ENCODE assay signal across 16 mouse cellular contexts in genomic region chr13:93355279-93355587, GRCm38 (mm10). TPM values are rescaled to one million over a fixed set of nuclear protein-coding genes. Genes with fewer than 3 reads are reported as not detected.
DNase-seq lines count a peak whose midpoint lies in the region; ATAC-seq and TF ChIP-seq lines count a peak whose summit lies in the region.
"Had no signal": no experiment of that assay in that cellular context is flagged by ENCODE, and none has a peak within 500 bp of the region (broad histone marks: within the 10 kb centered on the region; RNA-seq: fewer than 3 reads in every experiment).

No protein-coding gene starts in this region.

- intact Hi-C loops in gastrocnemius, postnatal 14 days (cut with DNase I; ENCODE audit: low total_unique reads): no loop called here

- no peak overlapping the region for H3K4me3 ChIP-seq in kidney, embryonic 16.5 days (ENCODE audit: low read length)
- H3K4me3 ChIP-seq in kidney, embryonic 14.5 days (ENCODE audit: low read length): no peak overlapping the region
- H3K4me3 ChIP-seq in MEL (ENCODE audit: control insufficient read depth in 1 of 2, insufficient read depth in 1 of 2, low read depth in 2 of 2, low read length in 2 of 2): no peak overlapping the region
- H3K4me3 ChIP-seq: forebrain, embryonic 12.5 days; heart, embryonic 13.5 days; hindbrain, embryonic 15.5 days had no signal

- DNase-seq in 3134 (ENCODE audit: extremely low read depth, insufficient read length, low spot score) (peak; percentile 2), MEL (ENCODE audit: low read depth, low spot score) (no peak)
- no peak for DNase-seq in right cerebral cortex, postnatal 4 days
- DNase-seq in ovary, postnatal 10 days (ENCODE audit: low spot score): no peak
- no peak for DNase-seq in gastrocnemius, postnatal 14 days
- DNase-seq: adrenal gland, postnatal 10 days; cerebellum, adult 11 months; gastrocnemius, postnatal 10 days; kidney, adult 8-10 months; lung, adult 18-20 months had no signal

- TF ChIP-seq EP300 in MEL (IDR thresholded peaks at IDR 0.05; ENCODE audit: low read depth in 1 of 2, low read length in 2 of 2): no peak

- 0 out of 2 replicates have a peak, but pooled peaks have one; percentile 54 for ATAC-seq in kidney, embryonic 16.5 days (ENCODE audit: low FRiP score, low TSS enrichment)
- no peak for ATAC-seq in kidney, embryonic 14.5 days (ENCODE audit: low FRiP score, low TSS enrichment)
- peak; percentile 95 for ATAC-seq in granulocyte monocyte progenitor cell, adult 5-6 weeks (replicated peaks; ENCODE audit: poor library complexity, severe bottlenecking)

- WGBS in kidney, embryonic 16.5 days: 75% methylated on average over 6 of the region's 6 CpGs
- 85% methylated on average over 6 of the region's 6 CpGs for WGBS in kidney, embryonic 14.5 days

- no peaks in the 10 kb centered on the region for H3K9me3 ChIP-seq in kidney, embryonic 16.5 days (ENCODE audit: low read length)
- H3K9me3 ChIP-seq in kidney, embryonic 14.5 days (ENCODE audit: control insufficient read depth, low read length): no peaks in the 10 kb centered on the region
- H3K9me3 ChIP-seq in MEL (replicated peaks; ENCODE audit: insufficient read depth, low read length): no peaks in the 10 kb centered on the region
- H3K9me3 ChIP-seq: forebrain, embryonic 12.5 days; heart, embryonic 13.5 days; hindbrain, embryonic 15.5 days had no signal

- no peak for TF ChIP-seq RAD21 in MEL (IDR thresholded peaks at IDR 0.05; ENCODE audit: low read depth, low read length)

- TF ChIP-seq CTCF in MEL (IDR thresholded peaks at IDR 0.05 in 2 of 3, conservative IDR thresholded peaks at IDR 0.05 in 1 of 3; ENCODE audit: control insufficient read depth in 1 of 3, insufficient read depth in 1 of 3, low read depth in 2 of 3, low read length in 3 of 3, poor library complexity in 1 of 3, severe bottlenecking in 1 of 3): no peak

- H3K4me1 ChIP-seq in kidney, embryonic 16.5 days (ENCODE audit: insufficient read depth, low read length): no peaks in the 10 kb centered on the region
- no peaks in the 10 kb centered on the region for H3K4me1 ChIP-seq in kidney, embryonic 14.5 days (ENCODE audit: control insufficient read depth, insufficient read depth, low read length)
- H3K4me1 ChIP-seq in MEL (ENCODE audit: control insufficient read depth in 1 of 2, insufficient read depth in 2 of 2, low read length in 2 of 2): no peaks in the 10 kb centered on the region
- H3K4me1 ChIP-seq: forebrain, embryonic 12.5 days; heart, embryonic 13.5 days; hindbrain, embryonic 15.5 days had no signal

- H3K9ac ChIP-seq in kidney, embryonic 16.5 days (replicated peaks; ENCODE audit: low read length): no peak overlapping the region
- no peak overlapping the region for H3K9ac ChIP-seq in kidney, embryonic 14.5 days (ENCODE audit: low read depth, low read length)
- H3K9ac ChIP-seq in MEL (ENCODE audit: control insufficient read depth, low read depth, low read length, poor library complexity, severe bottlenecking): no peak overlapping the region
- H3K9ac ChIP-seq: forebrain, embryonic 12.5 days; heart, embryonic 13.5 days; hindbrain, embryonic 15.5 days had no signal

- no peaks in the 10 kb centered on the region for H3K36me3 ChIP-seq in kidney, embryonic 16.5 days (ENCODE audit: insufficient read depth, low read length)
- 0 out of 2 replicates have a peak, but pooled peaks cover 2% of the 10 kb centered on the region for H3K36me3 ChIP-seq in kidney, embryonic 14.5 days (ENCODE audit: control insufficient read depth, insufficient read depth, low read length)
- no peaks in the 10 kb centered on the region for H3K36me3 ChIP-seq in MEL (ENCODE audit: control insufficient read depth in 1 of 2, insufficient read depth in 2 of 2, low read length in 2 of 2)
- H3K36me3 ChIP-seq: forebrain, embryonic 12.5 days had no signal

- no peak for TF ChIP-seq POLR2A in MEL (IDR thresholded peaks at IDR 0.05; ENCODE audit: control insufficient read depth in 1 of 2, insufficient read depth in 1 of 2, low read depth in 1 of 2, low read length in 2 of 2, poor library complexity in 1 of 2)

- H3K79me2 ChIP-seq in MEL (ENCODE audit: control insufficient read depth, insufficient read depth, low read length, poor library complexity): no peaks in the 10 kb centered on the region; the same call in 1 of the 2 replicates

- H3K27ac ChIP-seq in kidney, embryonic 16.5 days (ENCODE audit: low read length): no peak overlapping the region
- H3K27ac ChIP-seq in kidney, embryonic 14.5 days (ENCODE audit: low read depth, low read length): no peak overlapping the region
- no peak overlapping the region for H3K27ac ChIP-seq in MEL (ENCODE audit: control insufficient read depth, low read depth, low read length)
- H3K27ac ChIP-seq: forebrain, embryonic 12.5 days; heart, embryonic 13.5 days; hindbrain, embryonic 15.5 days had no signal

- no peak overlapping the region for H3K4me2 ChIP-seq in kidney, embryonic 16.5 days (replicated peaks; ENCODE audit: low read depth, low read length)
- H3K4me2 ChIP-seq in kidney, embryonic 14.5 days (replicated peaks; ENCODE audit: low read depth, low read length): no peak overlapping the region
- H3K4me2 ChIP-seq: forebrain, embryonic 12.5 days; heart, embryonic 13.5 days; hindbrain, embryonic 15.5 days had no signal

- no peaks in the 10 kb centered on the region for H3K27me3 ChIP-seq in kidney, embryonic 16.5 days (ENCODE audit: insufficient read depth, low read length)
- no peaks in the 10 kb centered on the region for H3K27me3 ChIP-seq in kidney, embryonic 14.5 days (ENCODE audit: control insufficient read depth, insufficient read depth, low read length)
- no peaks in the 10 kb centered on the region for H3K27me3 ChIP-seq in MEL (ENCODE audit: control insufficient read depth in 1 of 2, insufficient read depth in 2 of 2, low read length in 2 of 2)
- H3K27me3 ChIP-seq: forebrain, embryonic 12.5 days; heart, embryonic 13.5 days; hindbrain, embryonic 15.5 days had no signal

TF ChIP-seq in MEL, 35 proteins besides CTCF, POLR2A, EP300 and RAD21:
- TF ChIP-seq MAX (IDR thresholded peaks at IDR 0.05; ENCODE audit: low read length): no peak
- TF ChIP-seq TCF12 (IDR thresholded peaks at IDR 0.05; ENCODE audit: low read depth, low read length): no peak
- TF ChIP-seq KAT2A (conservative IDR thresholded peaks at IDR 0.05; ENCODE audit: low read depth, low read length): no peak
- no peak for TF ChIP-seq TBP (IDR thresholded peaks at IDR 0.05; ENCODE audit: low read depth, low read length)
- no peak for TF ChIP-seq MXI1 (IDR thresholded peaks at IDR 0.05; ENCODE audit: low read depth, low read length)
- TF ChIP-seq ETS1 (IDR thresholded peaks at IDR 0.05; ENCODE audit: low read depth, low read length): no peak
- peak; percentile 52 for TF ChIP-seq ZNF384 (IDR thresholded peaks at IDR 0.05; ENCODE audit: low read depth, low read length)

RNA-seq across cellular contexts. Expression of gene Homer1, which starts 55.8 kb away (rescaled TPM):
- polyA plus RNA-seq in kidney, embryonic 16.5 days (2015; fragmentation: Nextera tagmentation; extraction: Ambion mirVana): 3.2 and 4.5 TPM in 2 replicates
- polyA plus RNA-seq in kidney, embryonic 14.5 days (2014; fragmentation: Nextera tagmentation; extraction: Ambion mirVana): 8.6 and 8.9 TPM in 2 replicates
- total RNA-seq in MEL (2012; rRNA removed): 20.6 and 23.1 TPM in 2 replicates
- polyA plus RNA-seq in MEL (2012; ENCODE audit: insufficient read depth in 1 of 2, insufficient read length in 2 of 2, low read depth in 1 of 2, low replicate concordance in 2 of 2, missing spikeins in 1 of 2): 10 to 100 TPM in 1 of 2 experiments, not detected in 1; 19.5 TPM
- total RNA-seq in granulocyte monocyte progenitor cell, adult 5-6 weeks (2014; fragmentation: Nextera tagmentation): 11.0 and 13.0 TPM in 2 replicates
- 13.7 and 18.4 TPM in 2 replicates for total RNA-seq in granulocyte monocyte progenitor cell, adult 5-6 weeks (2017)
- total RNA-seq in gastrocnemius, postnatal 14 days (2021): 10 to 100 TPM; 63.0 to 65.1 TPM
